Mouse (Mus musculus) stomach, postnatal 0 days (tissue): Measurements from ENCODE around the gene Papss2. TPM values are rescaled to one million over a fixed set of nuclear protein-coding genes. Genes with fewer than 3 reads are reported as not detected.

Experiments
- ATAC-seq: fragments of 200-750 bp; cut with Nextera tagmentation; 2 replicates; pipeline ENCODE4 v1.8.0; 2017; ENCODE audit not compliant: low FRiP score, low TSS enrichment
- DNase-seq: peaks from one replicate; pipeline ENCODE4 v3.0.0-alpha.2; 2016; ENCODE audit warnings: low spot score
- H3K27ac ChIP-seq: fragments of 300-500 bp; sonication (generic); replicated peaks from 2 replicates; pipeline ENCODE4 v1.5.1; 2014; ENCODE audit warnings: mild to moderate bottlenecking, control low read depth
- H3K27me3 ChIP-seq: fragments of 300-500 bp; sonication (generic); 2 replicates; pipeline ENCODE4 v1.6.1; 2014; ENCODE audit warnings: low read length; ENCODE audit not compliant: control insufficient read depth, insufficient read depth
- H3K36me3 ChIP-seq: fragments of 300-500 bp; sonication (generic); 2 replicates; pipeline ENCODE4 v1.6.1; 2014; ENCODE audit warnings: low read length, mixed read lengths; ENCODE audit not compliant: control insufficient read depth, insufficient read depth
- H3K4me1 ChIP-seq: fragments of 300-500 bp; sonication (generic); replicated peaks from 2 replicates; pipeline ENCODE4 v1.6.1; 2014; ENCODE audit warnings: antibody characterized with exemption; ENCODE audit not compliant: control insufficient read depth, insufficient read depth
- H3K4me2 ChIP-seq: fragments of 300-500 bp; sonication (generic); replicated peaks from 2 replicates; pipeline ENCODE4 v1.6.1; 2014; ENCODE audit warnings: low read depth, mild to moderate bottlenecking, control low read depth, moderate library complexity
- H3K4me3 ChIP-seq: fragments of 300-500 bp; sonication (generic); 2 replicates; pipeline ENCODE4 v1.5.1; 2014; ENCODE audit warnings: low read depth, low read length, control low read depth
- H3K9ac ChIP-seq: fragments of 300-500 bp; sonication (generic); 2 replicates; pipeline ENCODE4 v1.6.1; 2014; ENCODE audit warnings: mild to moderate bottlenecking, low read length, control low read depth, mixed read lengths
- H3K9me3 ChIP-seq: fragments of 300-500 bp; sonication (generic); 2 replicates; pipeline ENCODE4 v1.6.1; 2016; ENCODE audit warnings: low read length; ENCODE audit not compliant: control insufficient read depth
- CTCF ChIP-seq: IDR thresholded peaks from 2 replicates; pipeline ENCODE4 v1.5.1; 2016; ENCODE audit warnings: antibody characterized with exemption, low read depth, mild to moderate bottlenecking, moderate library complexity
- EP300 ChIP-seq: optimal IDR thresholded peaks from 2 replicates; pipeline ENCODE3; 2016; ENCODE audit warnings: antibody characterized with exemption
- WGBS: fragments of 180-500 bp; shearing (Covaris S2); extraction: QIAGEN DNeasy Blood & Tissue Kit; methylation state at CpG from one replicate; pipeline ENCODE4 v1.1.7; 2014; 5-methylcytosine and 5-hydroxymethylcytosine counted together
- polyA plus RNA-seq: library from polyadenylated mRNA; unstranded; fragments of >200 nt; fragmentation: Nextera tagmentation; extraction: Ambion mirVana; gene quantifications from 2 replicates; pipeline ENCODE4 v1.2.1, GENCODE M21; 2015

Papss2 gene
- polyA plus RNA-seq, 1 experiment from 2014 or later: 20.8 TPM

DNA sequence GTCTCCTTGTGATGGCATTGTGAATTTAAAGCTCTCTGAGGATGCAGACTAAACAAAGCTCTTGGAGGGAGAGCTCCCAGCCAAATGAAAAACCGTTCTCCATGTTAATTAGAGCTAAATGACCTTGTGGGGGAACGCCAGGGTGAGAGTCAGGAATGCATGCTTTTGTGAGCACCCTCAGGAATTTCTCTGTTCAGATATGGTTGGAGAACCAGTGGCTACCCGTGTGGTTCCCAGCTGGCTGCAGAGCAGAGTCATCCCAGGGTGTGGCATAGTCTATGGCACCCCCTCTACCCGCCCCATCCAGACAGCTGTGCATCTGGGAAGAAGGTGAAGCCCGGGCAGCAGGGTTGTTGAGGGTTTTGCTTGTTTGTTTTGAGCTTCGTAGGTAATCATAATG, 7.9 kb upstream of the Papss2 start:
- no peaks in the 10 kb centered on the region for H3K36me3 ChIP-seq
- no peak for TF ChIP-seq EP300
- TF ChIP-seq CTCF: no peak
- H3K4me3 ChIP-seq: no peak overlapping the region
- no peak overlapping the region for H3K9ac ChIP-seq
- H3K27me3 ChIP-seq: no peaks in the 10 kb centered on the region
- no peaks in the 10 kb centered on the region for H3K9me3 ChIP-seq
- ATAC-seq (no peak), DNase-seq (no peak)
- H3K27ac ChIP-seq: no peak overlapping the region
- no peaks in the 10 kb centered on the region for H3K4me1 ChIP-seq
- no peak overlapping the region for H3K4me2 ChIP-seq
- WGBS: 53% methylated on average over 6 of the region's 6 CpGs

DNA sequence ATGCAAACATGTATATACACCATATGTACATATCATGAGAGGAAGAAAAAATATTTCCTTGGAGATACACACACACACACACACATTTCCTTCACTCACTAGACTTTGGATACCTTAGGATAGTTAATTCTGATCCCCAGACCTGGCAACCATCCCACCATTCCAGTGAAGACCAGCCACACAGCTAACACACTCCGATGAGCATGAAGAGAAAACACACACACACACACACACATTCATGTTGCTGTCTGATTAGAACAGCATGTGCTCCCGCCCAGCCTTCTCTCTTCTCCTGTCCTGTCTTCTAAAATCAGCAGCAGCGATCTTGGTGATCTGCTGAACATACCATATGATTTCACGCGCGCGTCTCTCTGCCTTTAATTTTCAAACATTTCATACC, 2.8 kb upstream of the Papss2 start:
- whole genome bisulfite sequencing: 95% methylated on average over 7 of the region's 7 CpGs
- ATAC-seq: no peak
- TF ChIP-seq CTCF: no peak
- TF ChIP-seq EP300: no peak

DNA sequence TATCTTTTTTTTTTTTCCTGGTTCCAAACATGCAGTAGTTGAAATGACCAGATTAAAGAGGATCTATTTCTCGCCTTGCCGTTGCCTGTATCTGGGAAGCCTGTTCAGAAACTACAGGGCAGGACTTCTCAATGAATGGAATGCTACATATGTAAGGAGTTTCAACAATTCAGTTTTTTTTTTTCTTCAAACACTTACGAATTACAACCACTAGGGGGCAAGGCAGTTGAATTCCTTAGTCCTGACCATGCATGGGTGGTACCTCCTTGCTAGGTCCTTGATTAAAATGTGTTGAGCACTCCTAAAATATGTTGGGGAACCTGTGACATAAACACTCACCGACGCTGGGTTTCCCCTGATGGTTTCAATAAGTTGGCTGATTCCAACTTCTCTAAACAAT, 1.7 kb upstream of the Papss2 start:
- Histone ChIP-seq H3K4me1 (no peaks in the 10 kb centered on the region), H3K9me3 (no peaks in the 10 kb centered on the region), H3K9ac (no peak overlapping the region), H3K36me3 (no peaks in the 10 kb centered on the region), H3K27me3 (no peaks in the 10 kb centered on the region), H3K4me3 (no peak overlapping the region), H3K4me2 (no peak overlapping the region), H3K27ac (no peak overlapping the region)
- TF ChIP-seq CTCF: peak; percentile 66
- no peak for TF ChIP-seq EP300
- WGBS: 61% methylated on average over 5 of the region's 5 CpGs
- no peak for DNase-seq
- ATAC-seq: no peak

More for the DNA sequence above, 2.8 kb upstream of the Papss2 start:
- no peak overlapping the region for H3K9ac ChIP-seq
- no peaks in the 10 kb centered on the region for H3K4me1 ChIP-seq
- no peak overlapping the region for H3K27ac ChIP-seq
- H3K4me3 ChIP-seq: no peak overlapping the region
- H3K36me3 ChIP-seq: no peaks in the 10 kb centered on the region
- no peak for DNase-seq
- no peak overlapping the region for H3K4me2 ChIP-seq
- H3K9me3 ChIP-seq: no peaks in the 10 kb centered on the region
- H3K27me3 ChIP-seq: no peaks in the 10 kb centered on the region

DNA sequence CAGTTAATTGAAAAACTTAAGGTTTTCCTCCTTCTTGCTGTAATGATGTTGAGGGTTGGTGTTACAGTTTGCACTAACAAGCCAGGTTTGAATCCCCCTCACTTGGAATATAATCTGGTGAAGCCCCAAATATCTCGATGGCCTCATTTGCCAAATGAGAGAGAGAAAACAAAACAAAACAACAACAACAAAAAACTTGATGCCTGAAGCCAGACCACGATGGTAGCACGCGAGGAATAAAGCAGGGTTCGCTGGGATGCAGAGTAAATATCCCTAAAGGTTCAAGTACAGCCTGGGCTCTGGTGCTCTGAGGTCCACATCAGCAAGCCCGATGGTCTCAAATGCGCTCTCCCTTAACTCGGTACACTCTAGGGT, 472 bp upstream of the Papss2 start:
- Histone ChIP-seq H3K4me2 (peak overlapping the region; percentile 75), H3K4me1 (no peaks in the 10 kb centered on the region), H3K27me3 (no peaks in the 10 kb centered on the region), H3K9ac (peak overlapping the region; percentile 78), H3K9me3 (no peaks in the 10 kb centered on the region), H3K27ac (peak overlapping the region; percentile 49; the same call in 1 of the 2 replicates), H3K36me3 (no peaks in the 10 kb centered on the region), H3K4me3 (peak overlapping the region; percentile 74)
- ATAC-seq: no peak
- 20% methylated on average over 8 of the region's 8 CpGs for WGBS
- no peak for DNase-seq
- TF ChIP-seq CTCF (no peak), EP300 (no peak)

DNA sequence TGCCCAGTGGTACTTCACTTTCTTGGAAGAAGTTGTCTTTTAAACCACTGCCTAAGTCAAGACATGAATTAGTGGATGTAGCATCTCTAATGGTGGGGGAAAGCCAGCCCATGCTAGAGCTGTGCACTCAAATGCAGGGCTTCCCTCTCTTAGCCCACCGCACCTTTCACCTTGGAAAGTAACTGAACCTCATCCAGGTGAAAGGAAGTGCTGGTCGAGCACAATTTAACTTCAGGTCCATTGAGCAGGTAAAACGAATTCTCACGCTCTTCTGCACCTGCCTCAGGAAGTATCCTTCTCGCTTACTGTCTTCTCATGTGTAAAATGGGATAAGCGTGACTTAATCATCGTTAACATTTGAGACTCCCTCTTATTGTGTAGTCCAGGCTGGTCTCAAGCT, 3.4 kb downstream of the Papss2 start:
- H3K27me3 ChIP-seq: no peaks in the 10 kb centered on the region
- no peaks in the 10 kb centered on the region for H3K4me1 ChIP-seq
- ATAC-seq: no peak
- H3K36me3 ChIP-seq: no peaks in the 10 kb centered on the region
- no peak overlapping the region for H3K4me2 ChIP-seq
- H3K9me3 ChIP-seq: no peaks in the 10 kb centered on the region
- no peak overlapping the region for H3K4me3 ChIP-seq
- H3K9ac ChIP-seq: no peak overlapping the region
- TF ChIP-seq EP300 (no peak), CTCF (no peak)
- H3K27ac ChIP-seq: peak overlapping the region; percentile 14; the same call in 1 of the 2 replicates
- no peak for DNase-seq
- WGBS: 64% methylated on average over 7 of the region's 7 CpGs

DNA sequence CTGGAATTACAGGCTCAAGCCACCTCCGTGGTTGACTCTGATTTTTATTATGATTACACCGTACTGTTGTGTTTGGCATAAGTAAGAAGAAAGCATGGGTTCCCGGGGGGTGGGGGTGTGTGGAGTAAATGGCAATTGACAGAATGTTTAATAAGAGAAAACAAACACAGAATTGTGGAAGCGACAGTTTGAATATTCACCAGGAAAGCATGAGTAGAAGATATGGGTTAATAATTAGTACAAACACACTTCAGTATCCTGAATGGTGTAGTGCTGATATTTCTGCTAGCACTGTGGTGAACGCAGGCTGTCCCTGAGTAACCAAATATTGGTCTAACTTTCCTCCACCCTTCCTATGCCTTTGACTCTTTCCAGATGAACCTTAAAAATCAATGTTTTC, 3.8 kb downstream of the Papss2 start:
- no peaks in the 10 kb centered on the region for H3K36me3 ChIP-seq
- 0 out of 2 replicates have a peak overlapping the region, but pooled peaks have one; percentile 14 for H3K27ac ChIP-seq
- no peak overlapping the region for H3K4me3 ChIP-seq
- H3K27me3 ChIP-seq: no peaks in the 10 kb centered on the region
- DNase-seq (peak; percentile 32), ATAC-seq (no peak)
- H3K9ac ChIP-seq: no peak overlapping the region
- H3K4me2 ChIP-seq: no peak overlapping the region
- no peaks in the 10 kb centered on the region for H3K9me3 ChIP-seq
- 56% methylated on average over 5 of the region's 5 CpGs for whole genome bisulfite sequencing
- TF ChIP-seq CTCF (no peak), EP300 (no peak)
- H3K4me1 ChIP-seq: no peaks in the 10 kb centered on the region
